Mouse (Mus musculus): Measurements from ENCODE around the gene Fth1. TPM values are rescaled to one million over a fixed set of nuclear protein-coding genes. Genes with fewer than 3 reads are reported as not detected.

Fth1 gene
- polyA plus RNA-seq, 1 experiment from 2014 or later, result 1,694 TPM

GRCm38 (mm10) chr19:9977085-9977484 lies 3.3 kb upstream of the Fth1 start:
- H3K9me3 ChIP-seq (replicated peaks; ENCODE audit: control insufficient read depth, low read length, poor library complexity, severe bottlenecking), result no peaks in the 10 kb centered on the region
- H3K36me3 ChIP-seq (ENCODE audit: control insufficient read depth, insufficient read depth, low read length), result no peaks in the 10 kb centered on the region
- no peak for ATAC-seq
- peaks cover 8% of the 10 kb centered on the region for H3K4me1 ChIP-seq (ENCODE audit: control insufficient read depth, insufficient read depth, low read length)
- H3K4me3 ChIP-seq (ENCODE audit: low read depth, low read length), result no peak overlapping the region
- H3K27me3 ChIP-seq (ENCODE audit: control insufficient read depth, insufficient read depth, low read depth, low read length), result no peaks in the 10 kb centered on the region
- no peak overlapping the region for H3K9ac ChIP-seq (ENCODE audit: low read depth, low read length)
- H3K27ac ChIP-seq (ENCODE audit: low read length), result no peak overlapping the region
- WGBS, result 89% methylated on average over 10 of the region's 10 CpGs
- H3K4me2 ChIP-seq (ENCODE audit: low read length), result no peak overlapping the region

GRCm38 (mm10) chr19:9978431-9978951 lies 1.9 kb upstream of the Fth1 start:
- 52% methylated on average over 5 of the region's 5 CpGs for WGBS
- Histone ChIP-seq H3K9ac (ENCODE audit: low read depth, low read length) (no peak overlapping the region), H3K4me2 (ENCODE audit: low read length) (no peak overlapping the region), H3K27me3 (ENCODE audit: control insufficient read depth, insufficient read depth, low read depth, low read length) (no peaks in the 10 kb centered on the region), H3K4me1 (ENCODE audit: control insufficient read depth, insufficient read depth, low read length) (peaks cover 12% of the 10 kb centered on the region), H3K36me3 (ENCODE audit: control insufficient read depth, insufficient read depth, low read length) (no peaks in the 10 kb centered on the region), H3K27ac (ENCODE audit: low read length) (no peak overlapping the region), H3K4me3 (ENCODE audit: low read depth, low read length) (no peak overlapping the region), H3K9me3 (replicated peaks; ENCODE audit: control insufficient read depth, low read length, poor library complexity, severe bottlenecking) (no peaks in the 10 kb centered on the region)
- no peak for ATAC-seq

- Histone ChIP-seq H3K9ac (ENCODE audit: low read depth, low read length) (no peak overlapping the region), H3K27me3 (ENCODE audit: control insufficient read depth, insufficient read depth, low read depth, low read length) (no peaks in the 10 kb centered on the region), H3K4me1 (ENCODE audit: control insufficient read depth, insufficient read depth, low read length) (peaks cover 19% of the 10 kb centered on the region), H3K36me3 (ENCODE audit: control insufficient read depth, insufficient read depth, low read length) (no peaks in the 10 kb centered on the region), H3K9me3 (replicated peaks; ENCODE audit: control insufficient read depth, low read length, poor library complexity, severe bottlenecking) (no peaks in the 10 kb centered on the region), H3K4me2 (ENCODE audit: low read length) (no peak overlapping the region), H3K27ac (ENCODE audit: low read length) (no peak overlapping the region), H3K4me3 (ENCODE audit: low read depth, low read length) (no peak overlapping the region)
- ATAC-seq, result no peak
- WGBS, result 88% methylated on average over 2 of the region's 2 CpGs
These were observed 1.2 kb upstream of the Fth1 start for GRCm38 (mm10) chr19:9979156-9979555.

- Histone ChIP-seq H3K36me3 (ENCODE audit: control insufficient read depth, insufficient read depth, low read length) (peaks cover 11% of the 10 kb centered on the region), H3K27ac (ENCODE audit: low read length) (peak overlapping the region; percentile 91), H3K9me3 (replicated peaks; ENCODE audit: control insufficient read depth, low read length, poor library complexity, severe bottlenecking) (no peaks in the 10 kb centered on the region), H3K4me2 (ENCODE audit: low read length) (peak overlapping the region; percentile 83), H3K4me1 (ENCODE audit: control insufficient read depth, insufficient read depth, low read length) (peaks cover 19% of the 10 kb centered on the region), H3K9ac (ENCODE audit: low read depth, low read length) (peak overlapping the region; percentile 71), H3K27me3 (ENCODE audit: control insufficient read depth, insufficient read depth, low read depth, low read length) (no peaks in the 10 kb centered on the region), H3K4me3 (ENCODE audit: low read depth, low read length) (peak overlapping the region; percentile 96)
- WGBS, result 57% methylated on average over 4 of the region's 4 CpGs
- no peak for ATAC-seq
These were observed 1.2 kb downstream of the Fth1 start for GRCm38 (mm10) chr19:9981621-9982020.

DNA sequence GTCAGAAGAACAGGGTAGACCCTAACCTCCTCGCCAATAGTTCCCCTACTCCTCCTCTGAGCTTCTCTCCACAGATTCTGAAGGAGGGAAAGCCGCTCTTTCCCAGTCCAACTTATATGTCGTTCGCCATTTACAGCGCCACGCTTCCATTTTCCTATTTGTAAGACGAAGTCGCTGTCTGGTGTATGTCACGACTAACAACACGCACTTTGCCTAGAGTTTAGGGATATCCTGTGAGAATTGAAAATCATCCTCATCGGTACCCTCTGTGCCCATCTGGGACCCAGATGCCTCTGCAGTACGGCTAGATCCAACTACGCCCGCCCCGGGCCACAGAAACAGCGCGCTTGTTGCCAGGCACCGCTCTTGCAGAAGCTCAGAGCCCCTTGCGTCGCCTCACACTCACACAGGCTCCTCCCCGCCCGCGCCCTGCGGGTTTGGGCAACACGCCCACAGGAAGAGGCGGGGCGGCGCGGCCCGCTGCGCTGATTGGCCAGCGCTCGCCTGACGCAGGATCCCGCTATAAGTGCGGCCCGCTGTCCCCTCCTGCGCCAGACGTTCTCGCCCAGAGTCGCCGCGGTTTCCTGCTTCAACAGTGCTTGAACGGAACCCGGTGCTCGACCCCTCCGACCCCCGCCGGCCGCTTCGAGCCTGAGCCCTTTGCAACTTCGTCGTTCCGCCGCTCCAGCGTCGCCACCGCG lies 1.9 kb downstream of the Fth1 start:
- Histone ChIP-seq H3K9me3 (replicated peaks; ENCODE audit: control insufficient read depth, low read length, poor library complexity, severe bottlenecking) (no peaks in the 10 kb centered on the region), H3K4me2 (ENCODE audit: low read length) (peak overlapping the region; percentile 92), H3K4me3 (ENCODE audit: low read depth, low read length) (peak overlapping the region; percentile 96), H3K9ac (ENCODE audit: low read depth, low read length) (peak overlapping the region; percentile 88), H3K27me3 (ENCODE audit: control insufficient read depth, insufficient read depth, low read depth, low read length) (no peaks in the 10 kb centered on the region), H3K27ac (ENCODE audit: low read length) (peak overlapping the region; percentile 91), H3K36me3 (ENCODE audit: control insufficient read depth, insufficient read depth, low read length) (peaks cover 11% of the 10 kb centered on the region), H3K4me1 (ENCODE audit: control insufficient read depth, insufficient read depth, low read length) (peaks cover 19% of the 10 kb centered on the region)
- WGBS, result under 1% methylated on average over 47 of the region's 59 CpGs
- ATAC-seq, result peak; percentile 98

DNA sequence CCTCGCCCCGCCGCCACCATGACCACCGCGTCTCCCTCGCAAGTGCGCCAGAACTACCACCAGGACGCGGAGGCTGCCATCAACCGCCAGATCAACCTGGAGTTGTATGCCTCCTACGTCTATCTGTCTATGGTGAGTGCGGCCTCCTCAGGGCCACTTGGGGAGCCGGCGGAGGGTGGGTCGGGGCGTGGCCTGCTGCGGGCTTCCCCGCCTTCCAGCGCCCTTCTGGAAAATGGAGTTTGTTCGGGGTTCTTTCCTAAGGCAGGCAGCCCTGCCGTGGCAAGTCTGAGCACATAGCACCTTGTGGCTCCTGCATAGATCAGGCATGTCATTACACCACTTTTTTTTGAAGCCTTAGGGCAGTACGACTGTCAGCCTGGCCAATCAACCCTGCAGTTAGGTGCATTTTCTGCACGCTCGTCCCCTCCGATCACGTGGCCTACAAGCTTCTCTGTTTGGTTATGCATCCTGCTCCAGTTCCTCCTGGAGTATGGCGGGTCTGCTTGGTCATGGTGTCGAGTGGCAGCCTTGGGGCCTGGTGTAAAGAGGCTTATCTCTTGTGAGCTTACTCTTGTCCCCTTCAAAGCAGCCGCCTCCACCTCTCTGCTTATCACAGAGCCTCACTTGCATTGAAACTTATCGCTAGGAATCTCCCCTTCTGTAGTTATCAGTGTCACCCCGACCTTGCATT lies 2.6 kb downstream of the Fth1 start:
- Histone ChIP-seq H3K4me2 (ENCODE audit: low read length) (peak overlapping the region; percentile 92), H3K36me3 (ENCODE audit: control insufficient read depth, insufficient read depth, low read length) (peaks cover 11% of the 10 kb centered on the region), H3K27ac (ENCODE audit: low read length) (peak overlapping the region; percentile 91), H3K4me1 (ENCODE audit: control insufficient read depth, insufficient read depth, low read length) (peaks cover 19% of the 10 kb centered on the region), H3K27me3 (ENCODE audit: control insufficient read depth, insufficient read depth, low read depth, low read length) (no peaks in the 10 kb centered on the region), H3K9me3 (replicated peaks; ENCODE audit: control insufficient read depth, low read length, poor library complexity, severe bottlenecking) (no peaks in the 10 kb centered on the region), H3K9ac (ENCODE audit: low read depth, low read length) (peak overlapping the region; percentile 88), H3K4me3 (ENCODE audit: low read depth, low read length) (peak overlapping the region; percentile 96)
- peak; percentile 81 for ATAC-seq
- WGBS, result under 1% methylated on average over 31 of the region's 31 CpGs

GRCm38 (mm10) chr19:9984111-9985055 lies 4.0 kb downstream of the Fth1 start:
- Histone ChIP-seq H3K27me3 (ENCODE audit: control insufficient read depth, insufficient read depth, low read depth, low read length) (no peaks in the 10 kb centered on the region), H3K4me2 (ENCODE audit: low read length) (peak overlapping the region; percentile 92), H3K27ac (ENCODE audit: low read length) (no peak overlapping the region), H3K36me3 (ENCODE audit: control insufficient read depth, insufficient read depth, low read length) (peaks cover 11% of the 10 kb centered on the region), H3K9ac (ENCODE audit: low read depth, low read length) (peak overlapping the region; percentile 88), H3K4me3 (ENCODE audit: low read depth, low read length) (no peak overlapping the region; the same call in 1 of the 2 replicates), H3K4me1 (ENCODE audit: control insufficient read depth, insufficient read depth, low read length) (peaks cover 19% of the 10 kb centered on the region), H3K9me3 (replicated peaks; ENCODE audit: control insufficient read depth, low read length, poor library complexity, severe bottlenecking) (no peaks in the 10 kb centered on the region)
- no peak for ATAC-seq
- 94% methylated on average over 20 of the region's 20 CpGs for WGBS

DNA sequence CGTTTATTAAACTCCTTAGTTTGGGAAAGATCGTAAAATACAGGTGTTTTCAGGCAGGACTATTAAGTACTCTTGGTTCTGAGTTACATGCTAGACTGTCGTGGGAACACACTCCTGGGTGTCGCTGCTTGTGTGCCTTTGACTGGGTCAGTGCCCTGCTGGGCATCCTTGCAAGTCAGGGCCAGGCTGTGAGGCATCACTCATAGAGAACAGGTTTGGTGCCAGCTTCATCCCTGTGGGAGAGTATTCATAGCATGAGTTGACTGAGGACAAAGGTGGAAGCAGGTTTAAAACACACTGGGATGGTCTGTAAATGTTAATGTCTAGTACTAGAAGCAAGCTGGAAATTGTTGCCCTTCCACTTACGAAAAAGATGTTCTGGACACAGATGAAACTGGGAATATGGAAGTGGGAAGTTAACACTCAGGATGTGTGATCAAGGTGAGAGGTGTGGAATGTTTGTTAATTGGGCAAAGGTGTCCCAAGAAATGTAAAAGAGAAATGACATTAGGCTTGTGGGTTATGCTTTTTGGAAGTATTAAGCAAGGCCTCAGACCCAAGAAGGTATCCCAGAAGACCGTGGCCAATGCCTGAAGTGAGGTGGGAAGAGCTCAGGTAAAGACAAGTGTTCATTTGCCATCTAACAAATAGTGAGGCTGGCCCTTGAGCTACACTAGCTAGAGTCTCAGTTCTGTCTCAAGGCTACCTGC lies 4.9 kb downstream of the Fth1 start:
- no peak for ATAC-seq
- Histone ChIP-seq H3K4me3 (ENCODE audit: low read depth, low read length) (no peak overlapping the region), H3K9ac (ENCODE audit: low read depth, low read length) (no peak overlapping the region), H3K9me3 (replicated peaks; ENCODE audit: control insufficient read depth, low read length, poor library complexity, severe bottlenecking) (no peaks in the 10 kb centered on the region), H3K4me2 (ENCODE audit: low read length) (no peak overlapping the region), H3K27me3 (ENCODE audit: control insufficient read depth, insufficient read depth, low read depth, low read length) (no peaks in the 10 kb centered on the region), H3K36me3 (ENCODE audit: control insufficient read depth, insufficient read depth, low read length) (peaks cover 11% of the 10 kb centered on the region), H3K27ac (ENCODE audit: low read length) (no peak overlapping the region), H3K4me1 (ENCODE audit: control insufficient read depth, insufficient read depth, low read length) (peaks cover 19% of the 10 kb centered on the region)
- WGBS, result 92% methylated on average over 6 of the region's 6 CpGs

Measured in midbrain, embryonic 16.5 days (tissue).